Mouse (Mus musculus) forebrain, postnatal 0 days (tissue): ENCODE results near the gene Gpc6. TPM values are rescaled to one million over a fixed set of nuclear protein-coding genes. Genes with fewer than 3 reads are reported as not detected.

Experiments used
- ATAC-seq: fragments of 200-750 bp; cut with Nextera tagmentation; 2 replicates; pipeline ENCODE4 v1.8.0; 2017; ENCODE audit warnings: mild to moderate bottlenecking, moderate library complexity
- DNase-seq: peaks from one replicate; pipeline ENCODE4 v3.0.0-alpha.2; 2015
- H3K27ac ChIP-seq: fragments of 300-500 bp; sonication (generic); 2 replicates; pipeline ENCODE4 v1.5.1; 2014; ENCODE audit warnings: low read depth, mild to moderate bottlenecking, antibody characterized with exemption, low read length, moderate library complexity, mixed read lengths
- H3K27me3 ChIP-seq: fragments of 300-500 bp; sonication (generic); 2 replicates; pipeline ENCODE4 v1.6.1; 2014; ENCODE audit warnings: mild to moderate bottlenecking, low read length, mixed read lengths; ENCODE audit not compliant: insufficient read depth
- H3K36me3 ChIP-seq: fragments of 300-500 bp; sonication (generic); 2 replicates; pipeline ENCODE4 v1.6.1; 2014; ENCODE audit warnings: mild to moderate bottlenecking, moderate library complexity; ENCODE audit not compliant: insufficient read depth
- H3K4me1 ChIP-seq: fragments of 300-500 bp; sonication (generic); 2 replicates; pipeline ENCODE4 v1.6.1; 2014; ENCODE audit warnings: antibody characterized with exemption; ENCODE audit not compliant: insufficient read depth
- H3K4me2 ChIP-seq: fragments of 300-500 bp; sonication (generic); 2 replicates; pipeline ENCODE4 v1.6.1; 2014; ENCODE audit warnings: low read depth, mild to moderate bottlenecking, moderate library complexity
- H3K4me3 ChIP-seq: fragments of 300-500 bp; sonication (generic); 2 replicates; pipeline ENCODE4 v1.5.1; 2014; ENCODE audit warnings: low read depth, low read length, mixed read lengths
- H3K9ac ChIP-seq: fragments of 300-500 bp; sonication (generic); 2 replicates; pipeline ENCODE4 v1.6.1; 2014; ENCODE audit warnings: mild to moderate bottlenecking
- H3K9me3 ChIP-seq: fragments of 300-500 bp; sonication (generic); 2 replicates; pipeline ENCODE4 v1.6.1; 2016; ENCODE audit warnings: low read length
- CTCF ChIP-seq: sonication (generic); IDR thresholded peaks from 2 replicates; pipeline ENCODE4 v1.5.1; 2016; ENCODE audit warnings: antibody characterized with exemption, control low read depth, low read depth
- WGBS: fragments of 180-500 bp; shearing (Covaris S2); extraction: QIAGEN DNeasy Blood & Tissue Kit; methylation state at CpG from one replicate; pipeline ENCODE4 v1.1.7; 2014; 5-methylcytosine and 5-hydroxymethylcytosine counted together
- polyA plus RNA-seq: library from polyadenylated mRNA; unstranded; fragments of >200 nt; fragmentation: Nextera tagmentation; extraction: Ambion mirVana; gene quantifications from 2 replicates; pipeline ENCODE4 v1.2.1, GENCODE M21; 2015
- total RNA-seq: library from RNA; depleted of rRNA; stranded (reverse); fragments of >200 nt; gene quantifications from 2 replicates; pipeline ENCODE4 v1.2.3, GENCODE M21; 2014

Gene Gpc6
- total and polyA plus RNA-seq, 2 experiments from 2014 or later, result 10.9 to 20.8 TPM

DNA sequence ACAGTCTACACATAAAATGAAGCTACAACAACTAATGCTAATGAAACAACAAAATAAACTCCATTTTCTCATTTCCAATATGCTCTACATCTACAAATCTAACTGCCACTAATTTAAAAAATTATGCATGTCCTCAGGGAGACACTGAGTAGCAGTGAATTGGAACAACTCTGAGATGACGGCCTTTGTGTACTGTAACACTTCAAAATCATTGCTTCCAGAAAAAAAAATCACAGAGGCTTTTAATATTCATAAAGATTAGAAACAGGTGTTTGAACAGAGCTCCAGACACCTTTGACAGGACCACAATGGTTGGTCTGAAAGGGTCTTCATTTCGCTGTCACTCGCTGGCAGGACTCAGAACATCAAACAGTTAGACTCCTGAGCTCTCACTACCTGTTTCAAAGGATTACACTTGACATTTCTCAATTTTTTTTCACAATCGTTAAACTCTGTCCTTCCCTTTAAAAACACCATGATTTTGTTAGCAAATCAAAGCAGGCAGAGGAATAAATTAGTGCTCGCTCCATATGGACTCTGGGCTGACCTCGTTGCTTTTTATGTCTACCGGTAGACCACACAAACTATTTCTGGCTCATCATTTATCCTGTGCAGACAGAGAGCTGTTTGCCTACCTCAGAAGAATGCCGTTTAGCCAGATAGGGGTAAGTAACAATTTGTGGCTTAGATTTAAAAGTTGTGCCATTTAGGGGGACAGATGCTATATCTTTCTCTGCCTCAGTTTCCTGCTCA, 901.4 kb downstream of the Gpc6 start:
- Histone ChIP-seq H3K9ac (no peak overlapping the region), H3K27me3 (no peaks in the 10 kb centered on the region), H3K9me3 (no peaks in the 10 kb centered on the region), H3K4me3 (no peak overlapping the region), H3K27ac (no peak overlapping the region), H3K4me2 (no peak overlapping the region), H3K4me1 (no peaks in the 10 kb centered on the region), H3K36me3 (no peaks in the 10 kb centered on the region)
- WGBS, result 39% methylated on average over 8 of the region's 8 CpGs
- DNase-seq (no peak), ATAC-seq (peak; percentile 76)
- TF ChIP-seq CTCF, result no peak

- Histone ChIP-seq H3K9me3 (no peaks in the 10 kb centered on the region), H3K27ac (no peak overlapping the region), H3K4me1 (no peaks in the 10 kb centered on the region), H3K4me2 (no peak overlapping the region), H3K27me3 (no peaks in the 10 kb centered on the region), H3K9ac (no peak overlapping the region), H3K4me3 (no peak overlapping the region), H3K36me3 (no peaks in the 10 kb centered on the region)
- DNase-seq (no peak), ATAC-seq (peak; percentile 54; the same call in 1 of the 2 replicates)
- WGBS, result 76% methylated on average over 8 of the region's 8 CpGs
- no peak for TF ChIP-seq CTCF
Observed at GRCm38 (mm10) chr14:117831267-117831666, 906.2 kb downstream of the Gpc6 start.

- Histone ChIP-seq H3K4me1 (no peaks in the 10 kb centered on the region), H3K36me3 (no peaks in the 10 kb centered on the region), H3K9ac (no peak overlapping the region), H3K4me2 (no peak overlapping the region), H3K9me3 (no peaks in the 10 kb centered on the region), H3K4me3 (no peak overlapping the region), H3K27ac (no peak overlapping the region), H3K27me3 (no peaks in the 10 kb centered on the region)
- DNase-seq (peak; percentile 52), ATAC-seq (no peak)
- 44% methylated on average over 4 of the region's 4 CpGs for WGBS
- peak; percentile 62 for TF ChIP-seq CTCF
Observed at GRCm38 (mm10) chr14:117831731-117832130, 906.6 kb downstream of the Gpc6 start.

- ATAC-seq (no peak), DNase-seq (no peak)
- no peak overlapping the region for H3K4me3 ChIP-seq
- no peak for TF ChIP-seq CTCF
- no peaks in the 10 kb centered on the region for H3K27me3 ChIP-seq
- no peaks in the 10 kb centered on the region for H3K4me1 ChIP-seq
- WGBS, result 93% methylated on average over 6 of the region's 6 CpGs
- no peak overlapping the region for H3K9ac ChIP-seq
- H3K36me3 ChIP-seq, result no peaks in the 10 kb centered on the region
- no peak overlapping the region for H3K27ac ChIP-seq
- no peak overlapping the region for H3K4me2 ChIP-seq
- no peaks in the 10 kb centered on the region for H3K9me3 ChIP-seq
Observed at GRCm38 (mm10) chr14:117835506-117835905, 910.4 kb downstream of the Gpc6 start.

- no peak overlapping the region for H3K4me3 ChIP-seq
- 0 out of 2 replicates have a peak, but pooled peaks cover 4% of the 10 kb centered on the region for H3K4me1 ChIP-seq
- WGBS, result 95% methylated on average over 4 of the region's 4 CpGs
- TF ChIP-seq CTCF, result no peak
- H3K9ac ChIP-seq, result no peak overlapping the region
- no peaks in the 10 kb centered on the region for H3K9me3 ChIP-seq
- H3K36me3 ChIP-seq, result no peaks in the 10 kb centered on the region
- no peak overlapping the region for H3K4me2 ChIP-seq
- DNase-seq (no peak), ATAC-seq (no peak)
- H3K27me3 ChIP-seq, result no peaks in the 10 kb centered on the region
- H3K27ac ChIP-seq, result no peak overlapping the region
Observed at GRCm38 (mm10) chr14:117837021-117837420, 911.9 kb downstream of the Gpc6 start.

GRCm38 (mm10) chr14:117837715-117838114, 912.6 kb downstream of the Gpc6 start:
- ATAC-seq (no peak), DNase-seq (no peak)
- Histone ChIP-seq H3K9me3 (no peaks in the 10 kb centered on the region), H3K27me3 (no peaks in the 10 kb centered on the region), H3K4me1 (0 out of 2 replicates have a peak, but pooled peaks cover 4% of the 10 kb centered on the region), H3K4me3 (no peak overlapping the region), H3K4me2 (no peak overlapping the region), H3K9ac (no peak overlapping the region), H3K27ac (no peak overlapping the region), H3K36me3 (no peaks in the 10 kb centered on the region)
- no peak for TF ChIP-seq CTCF
- WGBS, result 24% methylated on average over 3 of the region's 3 CpGs

DNA sequence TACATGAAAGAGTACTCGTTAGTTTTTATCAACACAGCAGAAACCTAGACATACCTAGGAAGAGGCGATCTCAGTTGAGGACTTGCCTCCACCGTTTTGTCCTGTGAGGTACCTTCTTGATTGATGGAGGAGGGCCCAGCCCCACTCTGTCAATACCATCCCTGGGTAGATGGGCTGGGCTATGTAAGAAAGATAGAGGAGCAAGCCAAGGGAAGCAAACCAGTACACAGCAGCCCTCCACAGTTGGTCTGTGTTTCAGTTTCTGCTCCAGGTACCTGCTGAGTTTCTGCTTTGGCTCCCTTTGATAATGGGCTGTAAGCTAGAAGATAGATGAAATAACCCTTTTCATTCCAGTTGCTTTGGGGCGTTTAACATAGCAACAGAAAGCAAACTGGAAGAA, 916.1 kb downstream of the Gpc6 start:
- 72% methylated on average over 4 of the region's 4 CpGs for WGBS
- Histone ChIP-seq H3K4me2 (no peak overlapping the region), H3K36me3 (no peaks in the 10 kb centered on the region), H3K4me3 (no peak overlapping the region), H3K9ac (no peak overlapping the region), H3K9me3 (no peaks in the 10 kb centered on the region), H3K27me3 (no peaks in the 10 kb centered on the region), H3K4me1 (0 out of 2 replicates have a peak, but pooled peaks cover 4% of the 10 kb centered on the region), H3K27ac (no peak overlapping the region)
- ATAC-seq (no peak), DNase-seq (no peak)
- no peak for TF ChIP-seq CTCF
